Mouse (Mus musculus): ENCODE measurements around the gene Stxbp3. TPM values are rescaled to one million over a fixed set of nuclear protein-coding genes. Genes with fewer than 3 reads are reported as not detected.
"Not testable (repeated sequence)": the region's sequence is repeated elsewhere in the genome, so short reads cannot be mapped to it uniquely, and the experiment has no call there.

Stxbp3 gene
- polyA plus RNA-seq, 1 experiment, result 0.74 TPM

GRCm38 (mm10) chr3:108880544-108881507, 40.5 kb upstream of the Stxbp3 start:
- no peaks in the 10 kb centered on the region for H3K9me3 ChIP-seq (ENCODE audit: control insufficient read depth, low read length)
- TF ChIP-seq GATA1 (IDR thresholded peaks at IDR 0.05; ENCODE audit: low read length) (no peak), TAL1 (IDR thresholded peaks at IDR 0.05; ENCODE audit: low read length) (no peak)
- peaks cover 2% of the 10 kb centered on the region for H3K4me1 ChIP-seq (ENCODE audit: control insufficient read depth)
- H3K36me3 ChIP-seq (ENCODE audit: control insufficient read depth), result no peaks in the 10 kb centered on the region
- H3K4me3 ChIP-seq (replicated peaks), result no peak overlapping the region
- no peaks in the 10 kb centered on the region for H3K27me3 ChIP-seq (ENCODE audit: control insufficient read depth)

DNA sequence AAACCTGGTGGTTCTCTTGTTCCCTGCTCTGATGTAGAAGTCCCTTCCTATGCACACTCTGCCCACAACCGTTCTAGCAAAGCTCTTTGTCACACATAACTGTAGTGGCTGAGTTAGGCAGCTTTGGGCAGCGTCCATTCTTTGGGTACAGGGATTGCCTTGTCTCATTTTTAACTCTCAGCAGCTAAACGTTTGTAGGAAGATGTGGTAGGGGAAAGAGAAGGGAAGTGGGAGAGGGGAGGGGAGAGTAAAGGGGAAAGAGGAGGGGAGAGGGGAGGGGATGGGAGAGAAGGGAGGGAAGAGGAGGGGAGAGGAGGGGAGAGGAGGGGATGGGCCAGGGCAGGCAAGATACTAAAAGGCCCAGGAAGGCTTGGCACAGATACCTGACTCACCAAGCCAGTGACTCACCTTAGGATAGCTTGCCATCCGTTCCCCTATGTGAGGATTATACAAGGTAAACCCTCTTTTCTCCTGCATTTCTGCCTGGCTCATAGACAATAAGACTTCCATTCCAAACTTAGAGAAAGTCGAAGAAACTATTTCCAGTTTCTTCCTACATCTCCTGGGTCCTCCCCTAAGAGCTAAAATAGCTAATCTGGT, 39.6 kb upstream of the Stxbp3 start:
- H3K9me3 ChIP-seq (ENCODE audit: control insufficient read depth, low read length), result no peaks in the 10 kb centered on the region
- H3K4me1 ChIP-seq (ENCODE audit: control insufficient read depth), result peaks cover 2% of the 10 kb centered on the region
- H3K4me3 ChIP-seq (replicated peaks), result no peak overlapping the region
- TF ChIP-seq GATA1 (IDR thresholded peaks at IDR 0.05; ENCODE audit: low read length), result no peak
- no peak for TF ChIP-seq TAL1 (IDR thresholded peaks at IDR 0.05; ENCODE audit: low read length)
- H3K36me3 ChIP-seq (ENCODE audit: control insufficient read depth), result no peaks in the 10 kb centered on the region
- H3K27me3 ChIP-seq (ENCODE audit: control insufficient read depth), result no peaks in the 10 kb centered on the region

GRCm38 (mm10) chr3:108879129-108879528, 38.8 kb upstream of the Stxbp3 start:
- TF ChIP-seq GATA1 (IDR thresholded peaks at IDR 0.05; ENCODE audit: low read length), result no peak
- no peak for TF ChIP-seq TAL1 (IDR thresholded peaks at IDR 0.05; ENCODE audit: low read length)
- Histone ChIP-seq H3K27me3 (ENCODE audit: control insufficient read depth) (no peaks in the 10 kb centered on the region), H3K4me3 (replicated peaks) (no peak overlapping the region), H3K36me3 (ENCODE audit: control insufficient read depth) (no peaks in the 10 kb centered on the region), H3K9me3 (ENCODE audit: control insufficient read depth, low read length) (no peaks in the 10 kb centered on the region), H3K4me1 (ENCODE audit: control insufficient read depth) (peaks cover 2% of the 10 kb centered on the region)

DNA sequence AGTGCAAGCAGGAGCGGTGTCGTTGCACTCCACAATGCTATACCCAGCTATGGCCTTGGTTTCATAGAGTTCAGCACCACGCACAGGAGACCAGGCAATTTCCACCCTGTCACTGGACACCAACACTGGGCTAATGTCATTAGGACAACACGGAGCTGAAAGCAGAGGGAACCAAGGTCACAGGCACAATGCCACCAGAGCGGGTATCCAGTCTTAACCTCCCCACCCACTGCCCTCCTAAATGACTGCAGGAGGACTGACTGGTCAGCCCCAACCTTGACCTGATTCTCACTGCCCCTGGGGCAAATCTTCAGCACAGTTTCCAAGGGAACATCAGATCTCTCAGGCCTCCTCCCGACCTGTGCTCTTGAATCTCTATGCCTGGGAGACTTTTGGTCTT, 30.3 kb upstream of the Stxbp3 start:
- no peak overlapping the region for H3K4me3 ChIP-seq (replicated peaks)
- TF ChIP-seq GATA1 (IDR thresholded peaks at IDR 0.05; ENCODE audit: low read length) (no peak), TAL1 (IDR thresholded peaks at IDR 0.05; ENCODE audit: low read length) (no peak)
- no peaks in the 10 kb centered on the region for H3K27me3 ChIP-seq (ENCODE audit: control insufficient read depth)
- H3K36me3 ChIP-seq (ENCODE audit: control insufficient read depth), result no peaks in the 10 kb centered on the region
- no peaks in the 10 kb centered on the region for H3K4me1 ChIP-seq (ENCODE audit: control insufficient read depth)
- no peaks in the 10 kb centered on the region for H3K9me3 ChIP-seq (ENCODE audit: control insufficient read depth, low read length)

DNA sequence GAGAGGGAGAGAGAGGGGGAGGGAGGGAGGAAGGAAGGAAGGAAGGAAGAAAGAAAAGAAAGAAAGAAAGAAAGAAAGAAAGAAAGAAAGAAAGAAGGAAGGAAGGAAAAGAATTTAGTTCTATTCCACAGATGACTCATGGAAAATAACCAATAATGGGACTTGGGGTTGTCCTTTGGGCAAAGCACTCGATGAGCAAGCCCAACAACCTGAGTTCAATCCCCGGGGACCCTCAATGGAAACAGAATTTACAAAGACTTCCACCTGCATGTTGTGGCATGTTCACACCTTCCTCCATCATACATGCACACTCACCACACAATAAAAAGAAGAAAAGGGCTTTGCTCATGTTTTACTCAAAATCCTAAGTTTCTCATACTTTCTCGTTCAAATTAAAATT, 27.1 kb upstream of the Stxbp3 start:
- no peaks in the 10 kb centered on the region for H3K4me1 ChIP-seq (ENCODE audit: control insufficient read depth)
- TF ChIP-seq GATA1 (IDR thresholded peaks at IDR 0.05; ENCODE audit: low read length), result no peak
- no peak for TF ChIP-seq TAL1 (IDR thresholded peaks at IDR 0.05; ENCODE audit: low read length)
- H3K9me3 ChIP-seq (ENCODE audit: control insufficient read depth, low read length), result no peaks in the 10 kb centered on the region
- no peak overlapping the region for H3K4me3 ChIP-seq (replicated peaks)
- no peaks in the 10 kb centered on the region for H3K27me3 ChIP-seq (ENCODE audit: control insufficient read depth)
- no peaks in the 10 kb centered on the region for H3K36me3 ChIP-seq (ENCODE audit: control insufficient read depth)

DNA sequence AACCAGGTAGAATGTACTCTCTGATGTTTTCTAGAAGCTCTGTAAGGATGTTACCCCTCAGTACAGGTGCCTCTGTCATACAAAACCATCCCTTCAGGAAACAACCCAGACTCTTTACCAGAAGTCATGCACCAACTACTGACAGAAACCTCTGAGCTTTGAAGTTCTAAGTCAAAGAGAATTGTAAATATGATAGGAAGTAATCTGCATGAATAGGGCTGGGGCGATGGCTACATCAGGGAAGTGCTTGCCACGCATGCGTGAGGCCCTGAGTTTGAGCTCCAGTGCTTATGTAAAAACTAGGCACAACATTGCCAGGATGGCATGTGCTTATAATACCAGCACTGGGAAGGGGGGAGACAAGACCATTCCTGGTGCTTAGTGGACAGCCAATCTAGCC, 25.4 kb upstream of the Stxbp3 start:
- TF ChIP-seq TAL1 (IDR thresholded peaks at IDR 0.05; ENCODE audit: low read length) (no peak), GATA1 (IDR thresholded peaks at IDR 0.05; ENCODE audit: low read length) (no peak)
- Histone ChIP-seq H3K9me3 (ENCODE audit: control insufficient read depth, low read length) (no peaks in the 10 kb centered on the region), H3K36me3 (ENCODE audit: control insufficient read depth) (no peaks in the 10 kb centered on the region), H3K27me3 (ENCODE audit: control insufficient read depth) (no peaks in the 10 kb centered on the region), H3K4me3 (replicated peaks) (no peak overlapping the region), H3K4me1 (ENCODE audit: control insufficient read depth) (no peaks in the 10 kb centered on the region)

GRCm38 (mm10) chr3:108865129-108865528, 24.8 kb upstream of the Stxbp3 start:
- H3K36me3 ChIP-seq (ENCODE audit: control insufficient read depth), result no peaks in the 10 kb centered on the region
- no peak overlapping the region for H3K4me3 ChIP-seq (replicated peaks)
- no peak for TF ChIP-seq TAL1 (IDR thresholded peaks at IDR 0.05; ENCODE audit: low read length)
- no peak for TF ChIP-seq GATA1 (IDR thresholded peaks at IDR 0.05; ENCODE audit: low read length)
- no peaks in the 10 kb centered on the region for H3K9me3 ChIP-seq (ENCODE audit: control insufficient read depth, low read length)
- H3K4me1 ChIP-seq (ENCODE audit: control insufficient read depth), result no peaks in the 10 kb centered on the region
- no peaks in the 10 kb centered on the region for H3K27me3 ChIP-seq (ENCODE audit: control insufficient read depth)

GRCm38 (mm10) chr3:108863091-108863490, 22.8 kb upstream of the Stxbp3 start:
- Histone ChIP-seq H3K9me3 (ENCODE audit: control insufficient read depth, low read length) (no peaks in the 10 kb centered on the region), H3K4me1 (ENCODE audit: control insufficient read depth) (no peaks in the 10 kb centered on the region), H3K4me3 (replicated peaks) (no peak overlapping the region), H3K27me3 (ENCODE audit: control insufficient read depth) (no peaks in the 10 kb centered on the region), H3K36me3 (ENCODE audit: control insufficient read depth) (no peaks in the 10 kb centered on the region)
- TF ChIP-seq GATA1 (IDR thresholded peaks at IDR 0.05; ENCODE audit: low read length), result no peak
- TF ChIP-seq TAL1 (IDR thresholded peaks at IDR 0.05; ENCODE audit: low read length), result no peak

GRCm38 (mm10) chr3:108862282-108862681, 22.0 kb upstream of the Stxbp3 start:
- H3K9me3 ChIP-seq (ENCODE audit: control insufficient read depth, low read length); H3K4me1 ChIP-seq (ENCODE audit: control insufficient read depth); H3K4me3 ChIP-seq (replicated peaks); H3K36me3 ChIP-seq (ENCODE audit: control insufficient read depth); H3K27me3 ChIP-seq (ENCODE audit: control insufficient read depth): not testable (repeated sequence)

Measured in erythroblast, embryonic 14.5 days (primary cell).